Mouse (Mus musculus) 416B (cell line): ENCODE results near the gene Clba1.
"Not testable (repeated sequence)": the region's sequence is repeated elsewhere in the genome, so short reads cannot be mapped to it uniquely, and the experiment has no call there.

Experiments used
- DNase-seq: peaks from one replicate; pipeline ENCODE4 v3.0.0; 2011; ENCODE audit warnings: low read depth

Clba1 gene

DNA sequence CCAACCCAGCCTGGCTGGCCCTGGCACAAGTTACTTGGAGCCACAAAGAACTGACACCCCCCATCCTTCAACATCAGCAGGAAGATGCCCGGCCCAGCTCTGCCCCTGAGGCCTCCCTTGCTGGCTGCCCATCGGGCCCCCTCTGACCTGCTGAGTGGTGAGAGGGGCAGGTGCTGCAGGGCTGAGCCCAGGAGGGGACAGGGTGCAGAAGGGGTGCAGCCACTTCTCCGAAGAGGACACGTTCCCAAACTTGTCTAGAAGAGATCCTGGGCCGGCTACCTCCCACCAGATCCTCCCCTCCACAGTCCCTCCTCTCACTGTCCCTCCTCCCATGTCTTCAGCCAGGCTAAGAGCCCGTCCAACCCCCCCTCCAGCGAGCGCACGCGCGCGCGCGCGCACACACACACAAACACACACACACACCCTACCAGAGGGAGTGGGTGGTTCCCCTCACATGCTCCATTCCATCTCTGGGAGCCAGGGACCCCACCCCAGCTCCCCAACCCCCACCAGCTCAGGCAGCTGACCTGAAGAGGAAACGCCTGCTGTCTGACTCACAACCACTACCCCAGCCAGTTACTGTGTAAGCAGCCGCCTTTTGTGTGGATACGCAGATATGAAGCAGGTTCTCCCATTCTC lies 13.2 kb upstream of the Clba1 start:
- peak; percentile 82 for DNase-seq

DNA sequence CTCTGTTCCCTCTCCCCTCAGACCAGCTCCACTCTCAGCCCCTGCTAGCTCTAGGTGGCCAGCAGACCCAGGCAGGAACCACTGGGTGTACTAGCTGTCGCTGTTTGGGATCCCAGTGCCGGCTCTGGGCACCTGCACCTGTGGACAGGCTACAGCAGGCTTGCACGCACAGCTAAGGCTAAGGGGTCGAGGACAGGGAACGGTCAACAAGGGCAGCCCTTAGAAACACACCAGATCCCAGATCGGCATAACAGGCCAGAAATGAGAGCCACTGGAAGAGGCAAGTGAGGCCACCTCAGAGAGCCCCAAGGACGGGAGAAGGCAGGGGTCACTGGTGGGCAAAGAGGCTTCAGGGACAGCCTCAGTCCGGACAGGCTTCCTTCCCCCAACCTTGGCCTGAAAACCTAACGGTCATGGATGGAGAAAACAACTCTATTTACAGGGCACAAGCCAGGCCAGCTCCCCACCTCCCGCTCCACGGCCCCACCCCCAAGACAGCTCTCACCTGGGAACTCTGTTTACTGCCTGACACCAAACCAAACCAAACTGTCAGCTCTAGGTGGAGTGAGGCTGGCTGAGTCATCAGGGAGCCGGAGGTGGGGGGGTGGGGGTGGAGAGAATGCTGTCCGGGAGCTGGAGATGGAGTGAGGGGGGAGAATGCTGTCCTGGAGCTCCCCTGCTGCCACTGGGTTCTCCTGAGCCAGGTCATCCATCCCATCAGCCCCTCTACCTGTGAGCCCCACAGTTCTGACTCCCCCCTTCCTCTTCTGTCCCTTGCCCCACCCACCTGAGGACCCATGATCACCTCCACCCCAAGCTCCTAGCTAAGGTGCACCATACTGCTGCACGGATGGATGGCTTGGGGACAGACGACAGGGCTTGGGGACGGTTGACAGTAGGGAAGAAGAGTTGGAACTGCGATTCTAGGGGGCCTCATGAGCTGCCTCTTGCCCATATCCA lies 11.9 kb upstream of the Clba1 start:
- peak; percentile 17 for DNase-seq

DNA sequence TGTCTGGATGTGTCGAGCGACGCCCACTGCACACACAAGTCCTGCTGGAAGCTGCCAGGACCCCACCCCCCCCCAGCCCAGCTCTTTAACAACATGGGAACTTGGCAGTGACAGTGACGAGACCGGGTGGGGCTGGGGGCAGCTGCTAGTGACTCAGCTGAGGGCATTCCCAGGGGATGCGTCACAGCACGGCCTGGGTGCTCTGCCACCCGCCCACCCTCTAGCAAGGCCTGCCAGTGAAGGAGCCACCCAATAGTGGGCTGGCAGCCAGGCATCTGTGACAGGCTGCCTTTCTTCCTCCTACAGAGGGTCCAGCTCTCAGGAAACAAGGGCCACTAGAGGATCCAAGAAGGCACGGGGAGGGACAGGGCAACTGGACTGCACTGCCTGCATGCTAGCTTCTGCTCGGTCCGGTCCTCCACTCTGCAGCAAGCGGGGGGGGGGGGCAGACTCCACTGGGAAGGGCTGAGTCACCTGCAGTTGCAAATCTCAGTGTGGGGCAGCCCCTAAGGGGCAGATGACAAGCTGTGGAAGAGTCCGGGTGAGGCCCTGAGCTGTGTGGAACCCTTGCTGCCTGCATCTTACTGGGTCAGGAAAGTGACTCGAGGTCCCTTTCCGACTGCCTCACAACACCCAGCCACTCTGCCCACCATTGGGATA lies 10.9 kb upstream of the Clba1 start:
- no peak for DNase-seq

DNA sequence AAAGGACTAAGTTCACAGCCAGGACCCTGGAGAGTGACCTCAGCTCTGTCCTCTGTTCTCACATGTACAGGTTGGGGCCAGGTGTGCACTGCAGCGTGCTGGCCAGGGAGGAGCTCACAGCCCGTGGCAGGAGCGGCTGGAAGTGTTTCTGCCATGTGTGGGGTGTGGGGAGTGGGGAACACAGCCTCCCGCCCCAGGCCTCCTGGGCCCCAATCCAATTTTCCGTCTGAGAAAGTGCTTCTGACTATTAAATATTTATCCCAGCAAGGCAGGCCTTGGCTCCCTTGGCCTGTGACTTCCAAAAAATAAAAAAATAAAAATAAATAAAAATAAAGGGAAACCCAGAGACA lies 10.4 kb upstream of the Clba1 start:
- DNase-seq = no peak

DNA sequence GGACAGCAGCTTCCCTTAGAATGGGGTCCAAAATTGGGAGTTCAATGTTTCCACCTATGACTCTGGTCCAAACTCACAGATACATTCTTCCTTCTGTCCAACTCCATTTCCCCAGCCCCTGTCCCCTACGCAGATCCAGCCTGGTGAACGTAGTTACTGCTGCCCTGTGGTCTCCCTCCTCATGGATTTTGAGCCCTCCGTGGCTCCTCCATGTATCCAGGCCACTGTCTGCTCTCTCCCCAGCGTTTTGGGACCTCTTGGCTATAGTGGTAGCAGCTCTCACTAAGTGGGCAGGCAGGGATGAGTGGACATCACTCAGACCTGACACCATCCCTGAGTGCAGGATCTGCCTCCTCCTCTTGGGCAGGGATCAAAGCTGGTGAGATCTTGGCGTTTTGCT lies 10.0 kb upstream of the Clba1 start:
- no peak for DNase-seq

DNA sequence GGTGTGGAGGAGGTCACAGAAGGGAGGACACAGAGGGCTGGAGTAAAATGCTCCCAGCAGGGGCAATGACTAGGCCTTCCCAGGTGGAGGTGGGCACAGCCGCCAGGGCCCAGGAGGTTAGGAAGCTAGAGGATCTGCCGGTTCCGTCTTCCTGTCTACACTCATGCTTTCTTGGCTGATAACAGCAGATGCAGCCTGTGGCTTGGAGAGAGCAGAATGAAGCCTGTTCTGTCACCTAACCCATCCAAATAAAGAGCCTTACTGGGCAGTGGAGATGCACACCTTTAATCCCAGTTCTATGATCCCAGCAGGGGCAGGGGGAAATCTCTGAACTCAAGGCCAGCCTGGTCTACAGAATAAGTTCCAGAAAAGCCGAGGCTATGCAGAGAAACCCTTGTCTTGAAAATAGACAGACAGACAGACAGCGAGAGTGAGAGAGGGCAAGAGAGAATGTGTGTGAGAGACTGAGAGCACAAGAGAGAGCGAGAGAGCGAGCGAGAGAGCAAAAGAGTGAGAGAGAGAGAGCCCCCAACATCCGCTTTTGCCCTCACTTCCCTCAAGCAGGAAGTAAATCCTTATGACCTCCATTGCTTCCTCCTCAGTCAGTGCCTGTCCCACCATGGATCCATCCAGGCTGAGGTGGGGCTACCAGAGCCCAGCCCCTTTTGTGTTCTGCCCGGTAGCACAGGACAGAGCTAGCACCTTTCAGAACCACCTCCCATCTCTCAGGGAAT lies 9.3 kb upstream of the Clba1 start:
- no peak for DNase-seq

DNA sequence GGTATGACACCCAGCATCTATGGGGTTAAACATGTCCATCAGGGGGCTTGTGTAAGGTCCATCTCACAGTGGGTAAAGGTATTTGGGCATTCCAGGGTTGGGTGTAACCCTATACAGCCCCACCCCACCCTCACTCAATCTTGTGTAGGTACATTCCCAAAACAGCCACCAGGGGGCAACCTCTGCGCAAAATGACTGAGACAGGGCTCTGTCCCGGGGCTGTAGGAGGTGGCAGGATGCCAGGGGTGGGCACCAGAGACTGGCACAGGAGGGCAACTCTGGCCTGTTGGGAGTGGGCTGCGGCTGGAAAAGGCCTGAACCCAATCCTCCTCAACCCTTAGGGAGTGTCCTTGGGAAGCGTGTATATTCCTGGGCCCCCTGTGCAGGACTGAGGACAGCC lies 8.3 kb upstream of the Clba1 start:
- peak; percentile 58 for DNase-seq

DNA sequence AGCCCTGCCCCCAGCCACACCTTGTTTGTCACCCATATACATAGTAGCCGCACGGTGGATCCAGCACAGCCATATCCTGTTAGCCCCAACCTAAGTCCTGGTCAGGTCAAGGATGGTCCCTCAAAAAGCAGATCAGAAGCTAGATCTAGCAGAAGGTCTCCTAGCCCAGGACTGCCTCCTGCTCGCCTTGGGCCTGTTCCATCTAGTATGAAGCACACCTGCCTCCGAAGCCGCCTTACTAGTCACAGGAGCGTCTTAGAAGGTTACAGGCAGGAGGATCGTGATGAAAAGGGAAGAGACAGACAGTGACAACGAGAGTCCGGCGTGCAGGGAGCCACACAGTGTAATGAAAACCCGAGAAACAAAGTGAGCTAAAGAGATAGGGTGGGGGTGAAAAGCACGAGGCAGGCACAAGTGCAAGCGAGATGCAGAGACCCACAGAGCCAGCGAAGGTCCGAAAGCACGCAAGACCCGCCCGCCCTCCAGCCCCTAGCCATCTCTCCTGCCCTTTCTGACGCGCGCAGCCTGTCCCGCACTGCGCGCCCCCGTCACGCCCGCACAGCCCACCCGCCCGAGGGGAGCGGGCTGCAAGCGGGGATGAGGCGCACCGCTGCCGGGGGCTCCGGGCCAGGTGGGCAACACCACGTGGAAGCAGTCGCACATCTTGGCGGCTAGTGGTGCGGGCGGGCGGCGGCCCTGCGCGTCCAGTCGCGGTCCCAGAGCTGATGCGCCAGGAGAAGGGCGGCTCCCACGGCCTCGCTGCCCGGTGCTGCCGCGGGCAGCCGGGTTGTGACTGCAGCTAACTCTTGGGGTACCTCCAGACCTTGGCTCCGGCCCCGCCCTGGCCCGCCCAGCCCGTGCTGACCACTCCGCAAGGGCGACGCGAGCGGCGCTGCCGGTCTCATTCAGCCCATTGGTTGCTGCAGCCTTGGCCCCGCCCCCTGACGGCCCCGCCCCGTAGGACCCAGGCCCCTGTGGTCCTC lies 6.6 kb upstream of the Clba1 start, which contains the start of gene Ahnak2:
Gene Ahnak2 (minus strand): TSS at position 794 of the 983 bp plus-strand sequence.
- DNase-seq = no peak

DNA sequence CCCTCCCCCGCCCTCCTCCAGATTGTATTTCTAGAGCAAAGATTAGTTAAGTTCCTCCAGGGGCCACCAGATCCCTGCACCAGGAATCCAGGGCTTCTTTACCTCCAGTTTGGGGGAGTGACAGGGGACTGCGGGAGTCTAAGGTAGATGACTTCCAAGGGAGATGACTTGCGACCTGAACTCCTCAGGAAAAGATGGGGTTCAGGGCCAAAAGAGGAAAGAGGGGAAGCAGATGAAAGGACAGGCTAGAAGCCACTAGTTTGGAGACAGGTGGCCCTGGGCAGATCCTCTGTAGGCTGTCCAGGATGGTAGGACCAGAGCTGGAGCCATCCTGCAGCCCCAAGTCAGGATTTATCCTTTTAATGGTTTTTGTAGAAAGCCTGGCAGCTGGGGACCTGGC lies 5.8 kb upstream of the Clba1 start:
- DNase-seq = no peak

DNA sequence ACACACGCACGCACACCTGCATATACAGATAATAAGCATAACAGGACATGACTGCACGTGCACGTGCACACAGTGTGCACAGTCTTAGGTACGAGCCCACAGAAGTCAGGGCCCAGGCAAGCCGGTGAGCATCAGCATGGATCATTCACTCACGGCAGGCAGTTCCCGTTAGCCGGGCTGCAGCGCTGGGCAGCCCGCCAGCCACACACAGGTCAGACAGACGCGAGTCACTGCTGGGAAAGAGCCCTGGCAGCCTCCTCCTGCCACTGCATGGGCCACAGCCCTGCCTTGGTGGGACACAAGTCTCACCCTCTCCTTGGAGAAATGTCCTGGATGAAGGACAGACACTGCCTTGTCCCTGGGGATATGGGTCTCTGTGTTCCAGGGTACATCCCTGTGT lies 4.7 kb upstream of the Clba1 start:
- DNase-seq = no peak

DNA sequence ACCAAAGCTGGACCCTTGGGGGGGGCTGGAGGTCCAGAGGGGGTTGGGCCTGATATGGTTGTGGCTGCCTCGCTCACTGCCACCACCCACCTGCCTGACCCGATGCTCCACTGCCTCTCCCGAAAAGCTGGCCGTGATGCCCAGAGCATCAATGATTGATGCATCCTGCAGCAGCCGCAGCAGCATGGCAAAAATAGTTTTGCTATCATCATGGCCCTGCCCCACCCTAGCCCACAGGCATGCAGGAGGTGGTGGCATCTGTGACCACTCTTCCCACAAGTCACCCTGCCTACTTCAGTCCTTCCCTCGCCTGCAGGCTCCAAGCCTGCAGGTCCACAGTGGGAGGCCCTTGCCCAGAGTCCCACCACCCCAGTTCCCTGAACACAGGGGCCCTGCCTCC lies 2.7 kb upstream of the Clba1 start:
- DNase-seq = no peak

DNA sequence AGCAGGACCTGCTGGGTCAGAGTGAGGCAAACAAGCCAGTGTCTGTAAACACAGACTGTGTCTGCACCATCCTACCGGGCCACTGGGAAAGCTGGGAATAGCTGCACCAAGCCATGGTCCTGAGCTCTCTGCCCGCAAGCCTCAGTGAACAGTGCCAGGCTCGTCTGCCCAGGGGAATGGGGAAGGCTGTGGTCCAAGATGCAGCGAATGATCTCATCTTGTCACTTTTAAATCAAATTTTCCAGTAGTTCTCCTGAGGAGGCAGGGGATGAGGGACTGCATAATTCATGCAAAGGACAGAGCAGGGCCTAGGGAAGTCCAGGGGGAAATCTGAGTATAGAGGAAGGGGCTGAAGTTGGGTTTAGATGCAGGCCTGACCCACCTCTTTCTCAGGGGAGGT lies 941 bp upstream of the Clba1 start:
- DNase-seq = no peak

DNA sequence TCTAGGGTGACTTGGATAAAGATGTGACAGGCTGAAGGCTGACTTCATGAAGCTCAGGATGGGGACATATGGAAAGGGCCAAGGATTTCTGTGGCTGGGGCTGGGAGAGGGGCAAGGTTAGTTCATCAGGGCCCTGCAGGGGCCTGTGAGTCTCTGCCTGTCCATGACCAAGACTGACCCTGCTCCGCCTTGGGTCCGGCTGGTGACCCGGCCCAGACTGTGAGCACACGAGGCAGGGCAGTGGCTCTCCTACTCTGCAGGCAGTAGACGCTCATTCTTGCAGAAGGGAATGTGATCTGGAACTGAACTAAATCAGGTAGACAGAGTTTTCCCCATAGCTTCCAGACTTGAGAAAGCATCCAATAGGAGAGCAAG lies 538 bp upstream of the Clba1 start:
- DNase-seq = no peak

DNA sequence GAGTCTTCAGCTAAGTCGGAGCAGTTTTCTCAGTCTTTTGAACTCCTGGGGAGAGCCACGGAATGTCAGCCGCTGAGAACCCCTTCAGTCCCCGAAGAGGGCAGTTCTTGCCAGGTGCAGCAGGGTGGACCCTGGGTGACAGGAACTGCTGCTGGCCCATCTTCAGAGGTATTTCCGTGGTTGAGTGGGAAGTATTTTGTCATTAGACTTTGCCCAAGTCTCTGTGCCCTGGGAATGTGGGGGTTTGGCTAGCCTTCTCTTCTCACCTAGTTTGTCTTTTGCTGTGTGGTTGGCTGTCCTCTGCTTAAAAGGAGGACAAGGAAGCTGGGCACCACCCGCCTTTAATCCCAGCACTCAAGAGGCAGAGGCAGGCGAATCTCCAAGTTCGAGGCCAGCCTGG lies 904 bp downstream of the Clba1 start:
- DNase-seq = no peak

DNA sequence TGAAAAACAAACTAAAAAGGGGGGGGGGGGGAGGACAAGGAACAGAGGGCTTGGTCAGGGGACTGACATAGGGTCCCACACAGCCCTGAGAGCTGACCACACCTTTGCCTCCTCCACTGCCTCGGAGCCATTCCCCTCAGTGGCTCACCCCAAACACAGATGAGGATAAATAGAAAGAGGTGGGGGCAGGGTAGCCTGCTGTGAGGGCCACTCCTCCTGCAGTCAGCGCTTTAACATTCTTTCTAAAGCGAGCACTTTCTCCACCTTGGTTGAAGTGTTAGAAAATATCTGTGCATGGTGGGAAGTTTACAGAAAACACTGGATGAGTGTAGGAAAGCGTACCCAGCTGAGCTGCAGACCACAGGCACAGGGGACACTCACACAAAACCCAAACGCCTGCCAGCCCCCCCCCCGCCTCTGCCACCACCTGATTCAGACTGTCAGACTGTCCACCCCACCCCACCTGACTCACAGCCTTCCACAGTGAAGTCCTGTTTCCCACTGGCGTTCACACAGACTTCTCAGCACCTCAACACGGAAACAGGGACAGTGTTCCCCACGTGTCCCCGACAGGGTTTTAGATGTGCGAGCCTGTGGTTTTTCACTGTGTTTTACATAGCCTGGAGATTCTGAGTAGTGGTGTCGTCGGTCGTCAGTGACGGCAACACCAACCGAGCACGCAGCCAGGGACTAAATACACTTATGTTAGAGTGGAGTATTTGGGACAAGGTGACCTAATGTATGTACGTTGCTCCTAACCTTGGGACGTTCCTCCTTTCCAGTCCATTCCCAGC lies 1.6 kb downstream of the Clba1 start:
- DNase-seq = no peak

DNA sequence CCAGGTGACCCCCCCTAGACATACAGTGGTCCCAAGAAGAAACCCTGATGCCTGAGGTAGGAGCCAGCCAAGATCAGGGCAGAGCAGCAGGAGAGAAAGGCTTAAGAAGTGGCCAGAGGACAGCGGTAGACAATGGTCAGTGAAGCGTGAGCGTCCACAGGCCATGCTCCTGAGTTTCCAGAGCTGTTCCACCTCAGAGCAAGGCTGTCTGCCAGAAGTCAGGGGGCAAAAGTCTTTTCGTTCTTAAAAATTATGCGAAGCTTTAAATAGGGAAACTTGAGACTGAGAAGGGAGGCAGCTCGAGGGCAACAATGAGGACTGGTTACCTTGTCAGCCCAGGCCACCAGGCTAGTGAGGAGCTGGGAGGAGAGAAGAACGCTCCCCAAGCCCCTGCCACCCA lies 4.6 kb downstream of the Clba1 start:
- DNase-seq = no peak

DNA sequence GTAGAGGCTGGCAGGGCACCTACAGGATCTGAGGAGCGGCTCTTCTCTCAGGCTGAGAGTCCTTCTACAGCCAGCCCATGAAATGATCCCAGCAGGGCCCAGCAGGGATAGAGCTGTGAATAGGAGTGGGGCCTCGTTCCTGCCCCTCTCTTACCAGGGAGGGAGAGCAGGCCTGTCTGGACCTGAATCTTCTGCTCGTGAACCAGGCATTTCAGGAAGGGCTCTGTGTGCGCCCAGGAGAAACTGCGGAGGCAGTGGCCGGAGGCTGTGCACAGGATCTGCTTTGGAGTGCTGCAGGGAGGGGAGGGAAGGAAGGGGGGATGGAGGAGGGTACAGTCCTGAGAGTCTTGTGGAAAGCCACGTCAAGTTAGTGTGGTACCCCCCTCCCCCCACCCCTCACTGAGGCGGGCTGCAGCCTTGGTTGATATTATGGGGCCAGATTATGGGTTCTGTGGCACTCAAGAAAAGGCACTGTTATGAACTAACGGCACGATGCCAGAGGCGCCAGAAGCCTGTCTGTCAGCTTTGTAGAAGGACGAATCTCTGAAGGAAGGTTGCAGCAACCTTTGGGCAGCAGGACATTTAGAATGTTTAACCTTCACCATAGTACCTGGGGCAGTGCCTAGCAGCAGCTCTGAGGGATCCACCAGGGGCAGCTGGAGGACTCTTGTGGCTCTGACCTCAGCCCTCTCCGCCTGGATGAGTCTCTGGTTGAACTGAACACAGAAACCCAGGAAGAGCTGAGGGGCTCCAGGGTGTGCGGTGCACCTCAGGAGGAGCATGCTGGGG lies 6.1 kb downstream of the Clba1 start:
- DNase-seq = no peak

DNA sequence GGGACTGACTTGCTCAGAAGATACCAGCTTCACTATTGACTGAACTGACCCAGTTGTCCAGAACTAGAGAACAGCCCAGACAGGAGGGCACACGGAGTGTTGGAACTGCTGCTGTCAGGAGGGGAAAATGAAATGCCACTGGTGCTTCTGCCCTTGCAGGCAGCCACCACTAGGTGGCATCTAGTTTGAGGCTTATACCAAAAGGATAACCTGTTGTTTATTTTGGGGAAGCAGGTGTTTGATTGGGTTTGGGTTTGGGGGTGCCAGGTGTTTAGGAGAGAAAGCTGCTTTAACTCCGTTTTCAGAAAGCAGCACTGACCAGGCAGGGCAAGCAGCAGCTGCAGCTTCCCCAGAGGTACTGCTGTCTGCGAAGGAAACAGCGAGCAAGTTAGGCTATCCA lies 7.6 kb downstream of the Clba1 start:
- DNase-seq = peak; percentile 53

DNA sequence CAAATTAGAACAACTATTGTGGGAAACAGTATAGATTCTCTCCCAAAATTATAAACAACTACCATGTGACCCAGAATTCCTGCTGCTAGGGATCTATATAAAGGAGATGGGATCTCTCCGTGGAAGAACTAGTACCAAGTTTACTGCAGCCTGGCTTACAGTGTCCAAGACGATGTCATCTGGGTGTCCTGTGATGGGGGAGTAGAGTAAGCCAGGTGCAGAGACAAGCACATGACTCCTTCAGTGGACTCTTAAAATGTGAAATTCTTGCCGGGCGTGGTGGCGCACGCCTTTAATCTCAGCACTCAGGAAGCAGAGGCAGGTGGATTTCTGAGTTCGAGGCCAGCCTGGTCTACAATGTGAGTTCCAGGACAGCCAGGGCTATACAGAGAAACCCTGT lies 8.1 kb downstream of the Clba1 start:
- not testable (repeated sequence) for DNase-seq
